Mouse (Mus musculus): Measurements from ENCODE around the gene Ugt1a2. TPM values are rescaled to one million over a fixed set of nuclear protein-coding genes. Genes with fewer than 3 reads are reported as not detected.
"Not testable (repeated sequence)": the region's sequence is repeated elsewhere in the genome, so short reads cannot be mapped to it uniquely, and the experiment has no call there.

Ugt1a2 gene
- total RNA-seq (2014; fragmentation: Nextera tagmentation) (1.0 TPM in 1 of 2 replicates, not detected in the other), total RNA-seq (2017) (not detected in 2 replicates)

- no peak for ATAC-seq (replicated peaks; ENCODE audit: low FRiP score, low TSS enrichment, poor library complexity, severe bottlenecking)
Observed at GRCm38 (mm10) chr1:88200456-88200855, at the start of gene Ugt1a2. Gene Ugt1a2, plus strand, starts transcription at chr1:88200601.

- no peak for ATAC-seq (replicated peaks; ENCODE audit: low FRiP score, low TSS enrichment, poor library complexity, severe bottlenecking)
Observed at GRCm38 (mm10) chr1:88158430-88158829, 42.0 kb upstream of the Ugt1a2 start.

DNA sequence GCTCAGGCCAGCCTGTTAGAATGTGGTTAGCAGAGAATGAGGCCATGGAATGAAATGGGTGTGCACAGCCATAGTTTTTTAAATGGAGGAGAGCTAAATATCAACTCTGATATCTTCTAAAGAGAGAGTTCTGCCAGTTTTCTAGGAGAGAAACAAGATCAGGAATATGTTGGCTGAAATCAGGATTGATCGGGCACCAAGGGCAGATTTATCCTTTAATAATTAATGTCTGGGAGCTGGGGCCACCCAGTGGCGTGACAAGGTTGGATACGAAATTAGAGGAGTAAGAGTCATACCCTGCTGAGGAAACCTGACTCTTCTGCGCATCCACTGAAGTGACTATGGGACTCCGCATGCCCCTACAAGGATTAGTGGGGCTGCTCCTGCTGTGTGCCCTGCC is 34.7 kb upstream of the Ugt1a2 start, which contains the start of gene Ugt1a5:
TSS of gene Ugt1a5 (plus strand) at position 302 of the 400 bp plus-strand sequence.
- ATAC-seq (replicated peaks; ENCODE audit: low FRiP score, low TSS enrichment, poor library complexity, severe bottlenecking) = no peak

DNA sequence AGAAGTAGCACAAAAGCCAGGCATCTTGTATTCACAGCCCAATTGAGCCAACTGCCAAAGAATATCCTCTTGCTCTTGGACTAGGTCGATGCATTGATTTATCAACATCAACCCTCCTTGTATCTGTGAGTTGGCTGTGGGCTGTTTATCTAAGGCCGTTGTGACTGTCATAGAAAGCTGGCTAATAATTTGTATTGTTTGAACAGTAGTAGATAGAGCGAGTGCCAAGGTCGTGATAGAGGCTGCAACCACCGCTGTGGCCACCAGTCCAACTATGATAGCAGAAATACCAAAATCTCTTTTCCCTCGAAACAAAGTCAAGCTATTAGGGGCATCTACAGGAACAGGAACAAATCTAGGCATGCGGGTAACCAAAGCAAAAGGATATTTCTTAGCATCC is 28.2 kb upstream of the Ugt1a2 start:
- not testable (repeated sequence) for ATAC-seq (replicated peaks; ENCODE audit: low FRiP score, low TSS enrichment, poor library complexity, severe bottlenecking)

GRCm38 (mm10) chr1:88179657-88180056 is 20.7 kb upstream of the Ugt1a2 start:
- no peak for ATAC-seq (replicated peaks; ENCODE audit: low FRiP score, low TSS enrichment, poor library complexity, severe bottlenecking)

DNA sequence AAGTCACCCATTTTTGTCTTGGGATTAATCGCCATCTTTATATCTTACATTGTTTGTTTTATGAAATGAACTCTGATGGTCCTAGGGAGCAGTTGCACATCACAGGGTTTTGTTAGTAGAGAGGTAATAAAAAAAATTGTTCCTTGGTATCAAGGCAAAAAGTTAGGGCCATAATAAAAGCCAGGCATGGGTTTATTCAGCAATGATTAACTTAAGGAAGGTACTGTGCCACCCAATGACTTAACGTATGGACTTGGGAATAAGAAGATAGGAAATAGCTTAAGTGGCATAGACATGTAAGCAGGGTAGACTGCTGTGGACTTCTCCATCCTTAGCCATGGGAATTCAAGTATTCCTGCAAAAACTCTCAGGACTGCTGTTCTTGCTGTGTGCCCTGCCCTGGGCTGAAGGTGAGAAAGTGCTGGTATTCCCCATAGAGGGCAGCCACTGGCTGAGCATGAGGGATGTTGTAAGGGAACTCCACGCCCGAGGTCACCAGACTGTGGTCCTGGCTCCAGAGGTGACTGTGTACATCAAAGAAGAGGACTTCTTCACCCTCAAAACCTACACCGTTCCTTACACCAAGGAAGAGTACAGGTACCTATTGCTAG is 14.0 kb upstream of the Ugt1a2 start:
- no peak for ATAC-seq (replicated peaks; ENCODE audit: low FRiP score, low TSS enrichment, poor library complexity, severe bottlenecking)

DNA sequence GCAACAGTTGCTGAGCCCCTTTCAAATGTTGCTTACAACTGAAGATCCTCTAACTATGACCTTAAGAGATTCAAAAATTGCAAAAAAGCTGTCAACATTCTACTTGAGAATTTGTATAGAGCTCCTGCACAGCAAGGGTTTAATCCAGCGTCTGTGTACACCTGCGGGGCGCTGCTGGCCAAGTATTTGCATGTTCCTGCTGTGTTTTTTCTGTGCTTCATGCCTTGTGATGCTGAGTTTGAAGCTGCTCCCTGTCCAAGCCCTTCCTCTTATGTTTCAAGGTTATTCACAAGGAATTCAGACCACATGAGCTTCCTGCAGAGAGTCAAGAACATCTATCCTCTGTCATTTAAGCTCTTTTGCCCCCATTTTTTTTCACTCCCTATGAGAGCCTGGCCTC is 8.3 kb upstream of the Ugt1a2 start:
- ATAC-seq (replicated peaks; ENCODE audit: low FRiP score, low TSS enrichment, poor library complexity, severe bottlenecking) = no peak

DNA sequence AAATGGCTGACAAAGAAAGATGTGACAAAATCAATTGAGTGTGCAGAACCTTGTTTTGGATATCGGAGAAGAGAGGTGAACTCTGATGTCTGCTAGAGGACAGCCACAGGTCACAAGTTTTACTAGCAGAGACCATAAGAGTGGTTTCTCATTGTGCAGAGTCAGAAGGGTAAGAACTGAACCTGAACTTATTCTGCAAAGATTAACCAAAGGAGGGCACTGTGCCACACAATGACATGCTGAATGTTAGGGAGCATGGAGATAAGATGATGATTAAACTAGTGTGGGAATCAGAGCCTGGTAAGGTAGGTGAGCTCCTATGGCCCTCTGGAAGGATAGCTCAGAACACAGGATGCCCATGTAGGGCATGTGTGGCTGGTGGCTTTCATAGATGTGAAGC is 4.7 kb upstream of the Ugt1a2 start:
- ATAC-seq (replicated peaks; ENCODE audit: low FRiP score, low TSS enrichment, poor library complexity, severe bottlenecking) = no peak

- ATAC-seq (replicated peaks; ENCODE audit: low FRiP score, low TSS enrichment, poor library complexity, severe bottlenecking) = no peak
Observed at GRCm38 (mm10) chr1:88197443-88197842, 3.0 kb upstream of the Ugt1a2 start.

DNA sequence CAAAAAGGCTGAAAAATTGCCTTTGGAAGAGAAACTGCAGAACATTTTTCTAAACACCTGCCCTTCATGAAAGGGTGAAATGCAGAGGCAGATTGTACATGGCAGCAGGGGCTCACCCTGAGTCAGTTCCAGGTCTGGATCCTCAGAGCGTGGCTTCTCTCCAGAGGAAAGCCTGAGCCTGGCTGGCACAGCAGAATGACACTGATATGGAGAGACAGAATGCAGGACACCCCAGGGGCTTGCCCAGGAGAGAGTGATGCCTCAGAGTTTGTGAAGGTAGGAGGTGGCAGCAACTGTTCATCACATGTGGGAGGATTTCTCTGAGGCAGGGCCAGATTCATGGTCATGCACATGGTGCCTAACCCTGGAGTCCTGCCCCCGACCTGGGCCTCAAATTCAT is 405 bp upstream of the Ugt1a2 start:
- ATAC-seq (replicated peaks; ENCODE audit: low FRiP score, low TSS enrichment, poor library complexity, severe bottlenecking) = 0 out of 2 replicates have a peak, but pooled peaks have one; percentile 44

DNA sequence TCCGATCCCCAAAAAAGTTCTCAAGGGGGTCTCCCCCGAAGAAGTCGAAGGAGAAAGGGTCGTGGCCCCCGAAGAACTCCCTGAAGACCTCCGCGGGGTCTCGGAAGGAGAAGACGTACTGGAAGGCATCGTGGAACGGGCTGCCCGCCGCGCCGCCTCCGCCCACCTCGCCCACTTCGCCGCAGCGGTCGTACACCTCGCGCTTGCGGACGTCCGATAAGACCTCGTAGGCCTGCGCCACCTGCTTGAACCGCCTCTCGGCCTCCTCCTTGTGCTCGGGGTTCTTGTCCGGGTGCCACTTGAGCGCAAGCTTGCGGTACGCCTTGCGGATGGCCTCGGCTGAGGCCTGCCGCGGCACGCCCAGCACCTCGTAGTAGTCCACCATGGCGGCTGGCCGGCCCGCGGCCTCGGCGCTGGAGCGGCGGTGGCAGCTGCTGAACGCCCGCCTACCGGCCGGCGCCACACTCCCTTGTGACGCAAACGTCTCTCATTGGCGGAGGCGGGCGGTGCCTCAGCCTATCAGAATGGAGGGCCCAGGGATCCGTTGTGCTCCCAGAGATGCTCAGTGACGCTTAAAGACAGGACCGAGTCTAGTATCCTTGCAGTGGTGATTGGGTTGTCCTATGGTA is 5.0 kb downstream of the Ugt1a2 start, which contains the start of gene Dnajb3:
TSS of gene Dnajb3 (minus strand) at position 489 of the 629 bp plus-strand sequence.
- peak; percentile 60 for ATAC-seq (replicated peaks; ENCODE audit: low FRiP score, low TSS enrichment, poor library complexity, severe bottlenecking)

DNA sequence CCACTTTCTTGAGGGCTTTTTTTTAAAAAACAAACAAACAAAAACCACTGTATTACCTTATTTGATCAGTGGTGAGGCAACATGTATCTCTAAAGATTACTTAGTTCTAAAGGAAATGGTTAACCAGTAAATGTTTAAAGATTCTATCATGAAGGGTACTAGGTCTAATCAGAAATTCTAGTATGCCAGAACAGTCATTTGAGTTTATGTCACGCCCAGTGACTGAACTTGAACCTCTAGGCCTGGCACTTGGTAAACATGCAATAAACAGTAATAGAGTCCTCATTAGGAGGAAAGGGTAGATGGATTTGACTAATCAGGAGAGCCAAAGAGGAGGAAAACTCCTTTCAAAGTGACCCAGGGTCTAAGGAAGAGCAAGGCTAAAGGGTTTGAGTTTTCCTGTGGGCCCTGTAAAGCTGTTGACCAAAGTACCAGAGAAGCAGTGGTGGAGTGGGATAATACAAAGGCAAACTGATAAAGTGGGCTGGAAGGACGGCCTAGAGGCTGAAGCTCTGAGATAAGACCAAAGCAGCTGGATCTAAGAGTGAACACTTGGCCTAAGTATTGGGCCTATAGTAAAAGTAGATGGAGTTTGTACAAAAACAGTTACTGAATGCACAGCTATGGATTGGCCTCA is 6.6 kb downstream of the Ugt1a2 start:
- peak; percentile 87 for ATAC-seq (replicated peaks; ENCODE audit: low FRiP score, low TSS enrichment, poor library complexity, severe bottlenecking)

GRCm38 (mm10) chr1:88211812-88212211 is 11.4 kb downstream of the Ugt1a2 start, which contains the start of gene Ugt1a1:
Gene Ugt1a1, plus strand, starts transcription at chr1:88211959.
- ATAC-seq (replicated peaks; ENCODE audit: low FRiP score, low TSS enrichment, poor library complexity, severe bottlenecking) = peak; percentile 16; the same call in 1 of the 2 replicates

GRCm38 (mm10) chr1:88212341-88213045 is 12.1 kb downstream of the Ugt1a2 start:
- no peak for ATAC-seq (replicated peaks; ENCODE audit: low FRiP score, low TSS enrichment, poor library complexity, severe bottlenecking)

GRCm38 (mm10) chr1:88213061-88213460 is 12.7 kb downstream of the Ugt1a2 start:
- no peak for ATAC-seq (replicated peaks; ENCODE audit: low FRiP score, low TSS enrichment, poor library complexity, severe bottlenecking)

DNA sequence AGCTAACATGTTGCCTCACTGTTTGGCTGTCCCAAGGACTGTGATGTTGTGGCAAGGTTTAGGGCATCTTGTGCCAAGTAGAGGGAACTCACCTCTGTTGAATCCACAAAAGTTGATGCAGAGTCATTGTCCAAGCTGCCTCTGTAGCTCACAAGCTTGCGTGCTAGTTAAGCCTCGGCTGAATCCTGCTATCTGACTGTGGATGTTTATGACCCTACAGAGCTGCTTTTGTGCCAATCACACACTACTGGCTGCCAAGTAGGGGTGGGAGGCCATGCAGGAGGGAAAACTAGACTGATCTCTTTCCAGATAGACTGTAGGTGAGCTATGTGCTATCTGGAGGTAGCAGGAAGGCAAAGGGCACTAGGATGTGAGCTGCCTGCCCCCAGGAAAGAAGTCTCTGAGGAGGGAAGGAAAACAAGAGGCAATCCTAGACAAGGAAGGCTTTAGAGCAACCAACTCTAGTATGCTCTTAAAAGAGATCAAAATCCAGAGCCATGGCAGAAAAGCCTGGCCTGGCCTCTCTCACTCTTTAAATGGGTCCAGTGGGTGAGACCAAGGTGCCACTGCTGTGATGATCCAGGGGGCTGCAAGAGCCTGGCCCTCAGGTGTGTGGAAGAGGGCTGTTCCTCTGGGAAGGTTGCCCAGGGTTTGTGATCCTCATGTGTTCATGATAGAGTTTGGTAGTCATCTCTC is 13.5 kb downstream of the Ugt1a2 start:
- ATAC-seq (replicated peaks; ENCODE audit: low FRiP score, low TSS enrichment, poor library complexity, severe bottlenecking) = 0 out of 2 replicates have a peak, but pooled peaks have one; percentile 19

- ATAC-seq (replicated peaks; ENCODE audit: low FRiP score, low TSS enrichment, poor library complexity, severe bottlenecking) = no peak
Observed at GRCm38 (mm10) chr1:88214462-88214952, 14.1 kb downstream of the Ugt1a2 start.

- ATAC-seq (replicated peaks; ENCODE audit: low FRiP score, low TSS enrichment, poor library complexity, severe bottlenecking) = no peak
Observed at GRCm38 (mm10) chr1:88215466-88216380, 15.3 kb downstream of the Ugt1a2 start.

Data from megakaryocyte-erythroid progenitor cell, adult 5-6 weeks (primary cell).